Mouse (Mus musculus): ENCODE data around the gene Slc38a4. TPM values are rescaled to one million over a fixed set of nuclear protein-coding genes. Genes with fewer than 3 reads are reported as not detected.

Gene Slc38a4
- total RNA-seq, 2 experiments from 2014 or later = not detected

DNA sequence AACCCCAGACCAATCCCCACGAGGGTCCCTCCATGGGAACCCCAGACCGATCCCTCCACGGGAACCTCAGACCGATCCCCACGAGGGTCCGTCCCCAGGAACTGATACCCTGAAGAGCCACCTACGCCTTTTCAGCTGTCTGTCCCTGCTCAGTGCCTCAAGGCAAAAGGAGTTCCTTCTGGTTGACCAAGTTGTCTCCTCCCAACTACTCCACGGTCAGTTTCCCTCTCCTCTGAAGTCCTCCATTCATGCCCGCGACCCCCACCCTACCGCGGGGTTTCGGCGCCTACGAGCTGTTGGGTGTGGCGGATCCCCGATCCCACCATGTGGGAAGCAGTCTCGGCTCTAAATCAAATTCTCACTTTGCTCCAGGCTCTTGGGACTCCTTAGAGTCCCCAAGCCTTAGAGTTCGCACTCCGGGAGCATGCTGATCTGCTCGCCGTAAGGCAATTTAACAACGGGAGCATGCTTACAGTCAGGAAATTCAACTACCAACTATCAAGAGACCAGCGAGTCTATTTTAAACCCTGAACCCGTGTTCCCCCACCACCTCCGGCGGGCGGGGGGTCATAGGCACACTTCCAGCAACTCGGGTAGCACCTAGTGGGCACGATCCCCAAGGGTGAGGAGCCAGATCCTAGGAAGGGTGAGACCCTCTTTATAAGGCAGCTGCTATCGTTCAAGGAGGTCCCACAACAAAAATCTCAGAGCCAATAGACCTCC is 828 bp downstream of the Slc38a4 start:
- ATAC-seq (replicated peaks; ENCODE audit: poor library complexity, severe bottlenecking) = no peak

DNA sequence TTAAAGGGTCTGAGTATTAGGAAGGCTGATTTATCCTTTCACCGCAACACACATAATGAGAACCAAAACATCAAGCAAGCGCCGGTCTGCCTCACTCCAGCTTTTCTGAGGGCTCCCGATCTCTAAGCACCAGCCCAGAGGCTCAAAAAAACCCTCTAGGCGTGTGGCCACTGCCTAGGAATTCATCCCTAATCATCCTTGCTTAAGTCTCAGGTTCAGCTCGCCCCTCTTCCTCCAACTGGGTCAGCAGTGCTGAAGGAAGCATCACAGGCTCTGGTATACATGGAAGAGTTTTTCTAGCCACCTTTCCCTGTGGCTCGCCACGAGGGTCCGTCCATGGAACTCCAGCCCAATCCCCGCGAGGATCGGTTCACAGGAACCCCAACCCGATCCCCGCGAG is 1.6 kb downstream of the Slc38a4 start:
- ATAC-seq (replicated peaks; ENCODE audit: poor library complexity, severe bottlenecking) = no peak

DNA sequence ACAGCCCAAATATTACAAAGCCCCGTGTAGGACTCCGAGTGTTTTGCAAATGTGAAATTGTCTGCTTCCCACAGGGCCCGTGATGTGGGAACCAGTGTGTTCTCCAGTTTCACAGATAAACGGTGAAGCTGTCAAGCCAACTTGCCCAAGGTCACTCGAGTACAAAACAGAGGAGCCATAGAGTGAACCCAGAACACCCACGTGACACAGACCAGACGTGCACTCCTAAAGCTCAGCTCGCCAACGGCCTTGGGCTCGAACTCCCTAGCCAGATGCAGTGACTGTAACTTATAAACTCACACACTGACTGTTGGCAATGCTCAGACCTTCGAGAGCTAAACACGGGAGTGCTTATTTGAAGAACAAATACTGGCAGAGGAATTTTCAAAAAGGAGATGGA is 5.3 kb downstream of the Slc38a4 start:
- ATAC-seq (replicated peaks; ENCODE audit: poor library complexity, severe bottlenecking) = no peak

DNA sequence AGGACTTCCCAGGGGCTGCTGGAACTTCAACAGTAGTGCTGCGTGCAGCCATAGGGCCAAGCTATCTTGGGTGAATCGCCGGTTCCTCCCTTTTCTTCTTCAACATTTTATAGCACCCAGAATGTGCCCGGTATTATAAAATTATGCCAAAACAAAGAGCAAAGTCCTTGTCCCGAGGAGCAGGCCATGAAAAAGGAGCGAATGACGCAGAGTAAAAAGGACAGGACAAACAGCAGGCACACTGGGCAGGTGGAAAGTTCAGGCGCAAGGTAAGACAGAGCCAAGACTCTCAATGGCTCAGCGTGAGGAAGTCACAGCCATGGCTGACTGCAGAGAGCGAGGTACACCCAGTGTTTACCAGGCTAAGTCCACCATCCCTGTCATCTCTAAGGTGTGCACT is 5.7 kb downstream of the Slc38a4 start:
- no peak for ATAC-seq (replicated peaks; ENCODE audit: poor library complexity, severe bottlenecking)

DNA sequence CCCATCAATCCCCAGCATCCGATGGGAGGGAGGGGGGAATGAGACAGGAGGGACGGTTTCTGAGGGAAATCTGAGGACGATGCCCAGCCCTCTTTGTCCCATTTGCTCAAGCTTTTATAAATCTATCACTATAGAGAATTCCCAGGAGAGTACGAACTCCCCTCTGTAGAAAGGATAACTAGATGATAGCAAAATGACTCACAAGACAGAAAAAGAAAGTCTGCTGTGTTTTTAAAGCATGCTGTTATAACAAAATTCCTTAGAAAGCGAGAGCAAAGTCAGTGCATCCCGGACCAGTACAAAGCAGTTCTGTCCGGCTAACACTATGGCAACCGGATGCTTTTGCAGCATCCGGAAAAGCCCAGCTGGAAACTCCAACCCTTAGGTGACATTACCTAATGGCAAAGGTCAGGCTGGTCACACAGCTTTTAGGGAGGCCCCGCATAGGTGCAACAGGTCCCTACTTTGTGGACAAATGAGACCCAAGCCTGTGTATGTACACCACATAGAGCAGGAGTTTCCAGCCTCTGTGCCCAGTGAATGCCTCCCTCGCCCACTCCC is 6.4 kb downstream of the Slc38a4 start:
- no peak for ATAC-seq (replicated peaks; ENCODE audit: poor library complexity, severe bottlenecking)

DNA sequence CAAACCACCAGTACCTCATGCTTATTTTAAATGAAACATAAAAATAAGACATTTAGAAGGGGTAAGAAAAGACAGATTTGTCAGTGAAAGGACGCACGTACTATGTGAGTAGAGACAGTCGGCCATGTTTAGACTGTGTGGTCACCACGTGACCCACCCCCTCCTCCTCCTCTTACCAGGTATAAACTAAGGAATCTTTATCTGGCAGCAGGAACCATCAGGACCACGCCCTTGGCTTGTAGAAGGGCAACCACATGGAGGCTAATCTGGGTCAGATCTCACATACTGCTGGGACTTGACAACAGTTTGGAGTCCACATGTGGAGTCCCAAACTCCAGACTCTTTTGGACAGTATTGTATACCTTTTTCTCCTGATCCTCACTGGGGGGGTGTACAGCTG is 7.5 kb downstream of the Slc38a4 start:
- no peak for ATAC-seq (replicated peaks; ENCODE audit: poor library complexity, severe bottlenecking)

DNA sequence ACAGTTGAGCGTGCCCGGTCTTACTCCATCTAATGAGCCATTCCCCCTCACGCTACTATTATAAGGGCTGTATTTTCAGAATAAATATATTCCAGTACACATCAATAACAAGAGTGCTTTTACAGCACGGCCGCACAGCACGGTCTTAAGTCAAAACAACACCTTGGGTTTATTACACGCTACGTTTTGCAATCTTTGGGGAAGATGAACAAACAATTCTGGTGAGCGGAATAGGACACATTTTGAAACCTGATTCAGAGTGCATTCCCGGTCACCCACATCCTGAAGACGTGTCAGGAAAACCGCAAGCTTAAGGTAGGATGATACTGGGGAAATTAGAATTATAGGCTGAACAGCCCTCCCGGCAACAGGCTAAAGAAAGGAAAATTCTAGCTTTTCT is 11.8 kb downstream of the Slc38a4 start:
- ATAC-seq (replicated peaks; ENCODE audit: poor library complexity, severe bottlenecking) = no peak

DNA sequence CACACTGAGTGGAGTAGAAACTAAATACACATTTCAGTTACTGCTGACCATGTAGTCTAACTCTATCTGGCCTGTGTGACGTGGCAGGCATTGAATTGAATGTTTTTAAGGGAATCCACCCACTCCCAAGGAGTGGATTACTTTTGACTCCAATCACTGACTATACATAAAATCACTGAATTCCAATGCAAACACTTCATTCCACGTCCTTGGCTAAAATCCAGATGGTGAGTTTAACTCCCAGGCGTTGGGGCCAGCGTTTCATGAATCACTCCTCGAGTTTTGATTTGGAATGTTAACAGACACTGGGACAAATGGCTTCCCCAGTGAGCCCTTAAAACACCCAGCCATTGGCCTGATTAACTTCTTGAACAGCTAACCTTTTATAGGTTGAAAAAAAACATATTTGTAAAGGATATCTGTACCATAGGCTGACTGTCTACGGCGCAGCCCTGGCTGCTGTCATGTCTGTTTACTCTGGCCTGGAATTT is 13.7 kb downstream of the Slc38a4 start:
- no peak for ATAC-seq (replicated peaks; ENCODE audit: poor library complexity, severe bottlenecking)

DNA sequence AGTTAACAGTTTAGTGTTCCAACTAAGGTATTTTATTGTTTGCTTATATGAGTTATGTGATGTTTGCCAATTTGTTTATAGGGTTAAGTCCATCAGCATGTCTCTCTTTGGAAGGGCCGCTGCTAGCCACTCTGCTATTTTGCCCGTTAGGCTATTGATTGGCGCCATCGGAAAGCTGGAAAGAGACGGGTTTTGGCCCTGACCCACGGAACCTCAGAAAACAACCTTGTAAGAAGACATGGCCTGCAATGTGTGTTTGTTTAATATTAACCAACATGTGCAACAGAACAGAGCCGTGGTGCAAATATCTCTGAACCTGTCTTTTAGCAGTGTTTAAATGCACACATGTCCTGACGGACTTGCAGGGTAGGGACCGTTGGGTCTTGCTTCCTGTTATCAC is 14.6 kb downstream of the Slc38a4 start:
- no peak for ATAC-seq (replicated peaks; ENCODE audit: poor library complexity, severe bottlenecking)

DNA sequence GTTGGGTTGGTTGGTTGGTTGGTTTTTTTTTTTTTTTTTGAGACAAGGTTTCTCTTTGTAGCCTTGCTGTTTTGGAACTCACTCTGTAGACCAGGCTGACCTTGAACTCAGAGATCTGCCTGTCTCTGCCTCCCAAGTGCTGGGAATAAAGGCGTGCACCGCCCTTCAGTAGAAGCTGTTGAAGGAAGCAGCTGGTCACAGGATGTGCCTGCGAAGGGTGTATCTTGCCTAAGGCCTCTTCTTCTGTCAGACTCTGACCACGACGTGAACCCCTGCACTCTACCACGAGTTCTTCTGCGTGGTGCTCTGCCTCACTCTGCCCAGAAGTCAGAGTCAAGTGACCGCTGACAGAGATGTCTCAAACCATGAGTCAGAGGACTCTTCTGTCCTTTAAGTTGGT is 18.0 kb downstream of the Slc38a4 start:
- ATAC-seq (replicated peaks; ENCODE audit: poor library complexity, severe bottlenecking) = no peak

DNA sequence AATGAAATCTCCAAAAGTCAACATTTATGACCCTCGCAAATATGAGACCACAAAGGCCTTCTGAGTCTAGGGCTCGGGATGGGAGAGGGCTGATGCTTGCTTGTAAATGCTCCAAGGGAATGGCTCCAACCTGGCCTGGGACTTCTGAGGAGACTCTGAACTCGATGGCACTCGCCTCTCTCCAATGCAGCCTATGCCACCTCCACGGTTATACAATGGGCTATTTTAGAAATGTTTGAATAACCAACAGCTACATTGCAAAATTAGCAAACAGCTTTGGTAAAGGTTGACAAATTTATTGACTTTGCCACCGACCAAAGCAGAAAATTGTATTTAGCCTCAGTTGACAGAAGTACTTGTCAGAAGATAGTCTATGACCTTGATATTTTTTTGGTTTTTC is 19.9 kb downstream of the Slc38a4 start:
- no peak for ATAC-seq (replicated peaks; ENCODE audit: poor library complexity, severe bottlenecking)

DNA sequence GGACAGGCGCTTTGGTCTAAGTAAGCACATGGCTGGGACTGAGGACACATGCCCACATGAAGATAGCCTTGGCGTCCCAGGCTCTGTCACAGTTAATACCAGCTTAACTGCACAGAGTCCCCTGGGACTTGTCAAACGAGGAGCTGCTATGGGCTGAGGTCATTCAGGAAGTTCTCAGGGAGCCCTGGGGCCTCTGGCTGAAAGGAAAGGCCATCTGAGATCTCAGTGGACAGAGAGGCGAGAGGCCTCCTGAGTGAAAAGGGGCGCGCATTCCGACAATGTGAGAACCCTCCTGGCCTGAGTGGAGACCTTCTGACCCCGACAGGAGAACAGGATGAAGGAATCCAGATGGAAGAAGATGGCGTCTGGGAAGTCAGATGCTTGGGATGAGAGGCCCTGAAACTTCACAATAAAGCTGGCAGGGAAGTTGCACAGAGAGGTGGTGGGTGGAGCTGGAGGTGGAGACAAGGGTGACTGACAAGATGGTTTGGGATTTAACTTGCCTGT is 22.2 kb downstream of the Slc38a4 start:
- no peak for ATAC-seq (replicated peaks; ENCODE audit: poor library complexity, severe bottlenecking)

DNA sequence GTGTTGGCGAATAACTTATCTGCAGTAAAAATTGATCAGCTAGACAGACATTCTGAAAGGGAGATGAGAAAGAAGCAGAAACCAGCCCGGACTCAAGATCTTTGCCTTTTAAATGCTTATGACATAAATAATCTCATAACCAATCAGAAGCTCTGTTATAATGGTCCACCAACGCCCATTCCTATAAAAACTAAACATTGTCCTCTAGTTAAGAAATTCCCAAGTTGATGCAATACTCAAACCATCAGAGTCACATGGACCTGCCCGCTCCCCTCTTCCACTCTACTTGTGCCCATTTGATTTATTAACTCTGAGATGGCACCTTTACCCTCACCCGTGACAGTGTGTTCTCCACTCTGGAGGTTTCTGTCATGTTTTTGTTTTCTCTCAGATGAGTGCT is 23.9 kb downstream of the Slc38a4 start:
- no peak for ATAC-seq (replicated peaks; ENCODE audit: poor library complexity, severe bottlenecking)

DNA sequence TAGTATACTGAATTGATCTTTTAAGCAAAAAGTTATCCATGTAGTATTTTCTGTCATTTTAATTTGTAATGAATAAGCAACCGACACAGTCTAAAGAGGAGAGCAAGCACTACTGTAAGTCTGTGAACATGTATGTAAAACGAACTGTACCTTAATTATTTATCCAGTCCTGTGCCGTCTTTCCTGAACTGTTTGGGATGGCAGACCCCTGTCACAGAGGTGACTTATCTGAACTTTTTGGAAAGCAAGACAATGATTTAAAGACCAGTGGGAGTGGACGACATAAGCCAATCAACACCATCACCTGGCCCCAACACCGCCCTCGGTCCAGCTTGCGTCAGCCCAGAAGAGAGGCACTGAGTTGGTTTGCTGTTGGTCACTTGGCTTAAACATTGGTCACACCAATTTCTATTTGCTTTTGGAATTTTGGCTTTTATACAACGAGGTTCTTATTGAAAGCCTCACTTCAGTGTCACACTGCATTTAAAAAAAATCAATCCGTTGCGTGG is 24.7 kb downstream of the Slc38a4 start:
- no peak for ATAC-seq (replicated peaks; ENCODE audit: poor library complexity, severe bottlenecking)

DNA sequence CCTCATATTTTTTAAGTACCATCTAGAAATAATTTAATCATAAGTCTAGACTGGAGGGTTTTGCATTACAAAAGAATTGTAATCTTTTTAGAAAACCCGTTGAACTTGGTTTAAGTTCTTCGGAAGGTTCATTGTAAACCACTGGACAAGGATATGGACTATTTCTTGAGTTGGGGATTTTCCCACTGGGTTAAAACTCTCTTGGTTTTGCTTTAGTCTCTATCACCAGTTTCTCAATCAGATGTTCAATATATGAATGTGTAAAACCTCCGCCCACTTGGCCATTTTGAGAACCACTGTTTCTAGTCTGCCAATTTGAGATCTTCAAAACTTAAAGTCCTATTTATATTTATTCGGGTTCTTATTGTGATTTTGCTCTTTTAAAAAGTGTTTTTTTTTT is 25.6 kb downstream of the Slc38a4 start:
- no peak for ATAC-seq (replicated peaks; ENCODE audit: poor library complexity, severe bottlenecking)

DNA sequence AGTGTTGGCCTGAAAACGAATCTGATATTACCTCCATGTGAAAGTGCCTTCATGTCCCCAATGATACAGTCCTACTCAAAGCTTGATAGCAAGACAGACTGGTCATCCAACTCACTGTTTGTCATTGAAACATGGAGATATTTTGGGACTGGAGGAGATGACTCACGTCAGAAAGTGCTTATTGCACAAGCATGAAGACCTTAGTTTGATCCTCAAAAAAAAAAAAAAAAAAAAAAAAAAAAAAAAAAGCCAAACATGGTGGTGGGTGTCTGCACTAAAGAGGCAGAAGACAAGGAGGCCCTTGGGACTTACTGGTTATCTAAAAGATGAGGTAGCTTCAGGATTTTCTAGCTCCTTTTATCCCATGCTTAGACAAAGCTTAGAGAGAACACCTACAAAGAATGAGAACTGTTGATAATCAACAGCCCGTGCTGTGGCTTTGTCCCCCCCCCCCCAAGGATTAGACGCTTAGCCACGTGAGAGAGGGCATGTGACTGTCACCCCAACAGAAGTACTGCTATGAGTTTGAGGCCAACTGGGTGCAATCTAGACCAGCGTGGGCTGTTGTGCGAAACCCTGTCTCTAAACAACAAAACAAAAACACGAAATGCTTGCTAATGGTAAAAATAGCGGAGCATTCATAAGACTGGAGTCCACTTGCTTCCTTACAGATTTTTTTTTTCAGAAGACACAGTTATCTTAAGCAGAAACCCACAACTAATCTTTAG is 26.5 kb downstream of the Slc38a4 start:
- no peak for ATAC-seq (replicated peaks; ENCODE audit: poor library complexity, severe bottlenecking)

DNA sequence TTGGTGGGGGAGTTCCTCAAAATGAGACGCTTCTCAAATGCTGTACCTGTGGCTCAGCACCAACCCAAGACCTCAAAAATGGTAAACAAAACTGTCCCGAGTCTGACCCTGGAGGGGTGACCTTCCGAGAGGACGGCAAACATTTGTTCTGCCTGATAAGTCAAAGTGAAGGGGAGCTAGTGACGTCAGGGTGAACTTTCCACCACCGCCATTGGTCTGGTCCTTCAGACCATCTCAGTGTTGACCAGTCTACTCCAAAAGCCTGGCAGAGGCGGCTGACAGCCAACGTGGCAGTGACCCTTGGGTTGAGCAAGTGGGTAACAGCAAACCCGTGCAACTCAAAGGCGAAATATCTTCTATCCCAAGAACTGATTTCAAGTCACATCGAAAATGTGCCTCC is 27.1 kb downstream of the Slc38a4 start:
- no peak for ATAC-seq (replicated peaks; ENCODE audit: poor library complexity, severe bottlenecking)

DNA sequence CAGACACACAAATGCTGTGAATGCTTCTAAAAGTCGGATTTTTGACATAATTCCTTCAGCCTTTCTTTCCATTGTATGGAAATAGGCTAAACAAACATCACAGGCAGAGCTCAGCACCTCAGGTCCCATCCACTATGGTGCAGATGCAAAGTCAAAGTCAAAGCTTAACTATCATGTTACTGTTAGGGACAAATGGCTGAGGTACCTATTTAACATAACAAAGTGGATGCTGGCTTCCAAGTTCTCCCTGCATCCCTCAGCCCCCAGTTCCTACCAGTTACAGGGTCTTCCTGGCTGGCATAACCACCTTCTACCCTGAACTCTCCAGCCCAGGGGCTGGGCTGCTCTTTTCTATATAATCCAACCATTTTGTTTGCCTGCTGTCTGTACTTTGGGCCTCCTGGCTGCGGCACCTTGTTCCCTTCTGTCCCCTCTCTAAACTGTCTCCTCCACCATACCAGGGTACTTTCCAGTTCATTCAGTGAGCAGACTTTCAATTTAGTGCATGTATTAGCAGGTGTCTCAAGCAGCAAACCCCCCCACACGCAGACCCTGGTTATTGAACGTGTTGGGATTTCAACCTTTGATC is 27.6 kb downstream of the Slc38a4 start:
- no peak for ATAC-seq (replicated peaks; ENCODE audit: poor library complexity, severe bottlenecking)

DNA sequence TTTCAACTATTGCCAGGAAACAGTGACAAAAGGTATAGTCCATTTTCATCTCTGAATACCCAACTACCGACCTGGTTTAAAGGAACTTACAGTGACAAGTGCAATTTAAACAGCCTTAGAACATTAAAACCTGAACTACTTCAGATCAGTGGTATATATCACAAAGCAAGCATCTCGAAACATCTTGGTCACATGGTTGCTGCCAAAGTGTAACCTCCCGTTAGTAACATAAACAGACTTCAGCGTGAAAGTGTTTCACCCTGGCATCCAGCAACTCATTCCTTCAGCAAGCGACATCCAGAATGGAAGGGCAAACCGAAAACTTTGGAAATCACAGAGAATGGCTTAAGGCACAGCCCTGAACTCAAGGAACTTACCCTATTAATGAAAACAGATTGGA is 29.1 kb downstream of the Slc38a4 start:
- ATAC-seq (replicated peaks; ENCODE audit: poor library complexity, severe bottlenecking) = no peak

DNA sequence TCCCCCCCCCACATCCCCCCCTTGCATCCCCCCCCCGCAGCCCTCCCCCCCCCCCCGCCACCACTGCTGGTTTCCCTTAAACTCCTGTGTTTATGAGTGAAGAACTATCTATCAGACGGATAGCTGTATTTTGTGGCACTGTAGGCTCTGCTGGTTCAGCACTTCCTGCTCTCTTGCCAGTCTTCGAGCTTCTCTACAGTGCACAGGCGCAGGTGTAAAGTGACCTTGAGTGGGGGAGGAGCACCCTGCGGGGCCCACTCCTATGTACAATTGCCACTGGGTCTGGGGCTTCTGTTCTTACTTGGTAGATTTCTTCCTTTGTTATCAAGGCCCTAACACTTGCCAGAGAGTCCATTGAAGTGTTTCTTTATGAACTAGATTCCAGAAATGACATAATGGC is 33.0 kb downstream of the Slc38a4 start:
- ATAC-seq (replicated peaks; ENCODE audit: poor library complexity, severe bottlenecking) = no peak

DNA sequence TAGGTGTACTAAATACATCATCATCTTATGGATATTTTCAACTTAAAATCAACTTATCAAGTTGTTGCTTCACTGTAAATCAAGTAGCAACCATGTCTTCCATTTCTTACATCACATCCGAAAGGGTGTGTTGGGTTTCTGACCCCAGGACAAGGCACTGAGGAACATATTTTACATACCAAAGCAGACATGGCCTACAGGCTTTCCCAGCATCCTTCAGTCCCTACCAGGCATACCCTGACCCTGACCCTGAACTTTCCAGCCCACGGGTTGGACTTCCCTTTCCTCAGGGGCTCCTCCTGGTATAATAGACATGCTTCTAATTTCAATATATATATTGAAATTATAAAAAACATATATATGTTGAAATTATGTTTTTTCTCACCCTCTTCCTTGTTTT is 33.5 kb downstream of the Slc38a4 start:
- no peak for ATAC-seq (replicated peaks; ENCODE audit: poor library complexity, severe bottlenecking)
